Mouse (Mus musculus): ENCODE data around the gene Ilkap.

Gene Ilkap

GRCm38 (mm10) chr1:91398260-91399062 lies at the start of gene Ilkap:
Gene Ilkap, minus strand, starts transcription at chr1:91398815.
- peak; percentile 82 for DNase-seq

DNA sequence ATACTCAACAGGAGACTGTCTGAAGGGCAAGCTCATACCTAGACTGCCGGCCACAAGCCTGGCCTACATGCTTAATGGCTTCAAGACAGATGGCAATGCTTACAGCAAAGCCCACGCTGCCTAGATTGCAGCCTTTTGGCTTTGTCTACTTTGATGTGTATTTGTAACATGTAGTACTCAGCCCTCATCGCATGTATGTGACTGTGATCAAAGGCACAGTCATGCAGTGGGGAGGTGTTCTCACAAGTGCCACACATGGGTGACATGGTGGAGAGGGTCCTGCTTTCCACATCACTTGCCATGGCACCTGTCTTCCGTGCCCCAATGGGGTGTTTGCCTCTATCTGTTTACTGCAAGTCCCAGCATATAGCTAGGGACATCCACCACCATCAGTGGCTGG lies 47.9 kb upstream of the Ilkap start:
- DNase-seq = no peak

GRCm38 (mm10) chr1:91446060-91446459 lies 47.4 kb upstream of the Ilkap start:
- no peak for DNase-seq

DNA sequence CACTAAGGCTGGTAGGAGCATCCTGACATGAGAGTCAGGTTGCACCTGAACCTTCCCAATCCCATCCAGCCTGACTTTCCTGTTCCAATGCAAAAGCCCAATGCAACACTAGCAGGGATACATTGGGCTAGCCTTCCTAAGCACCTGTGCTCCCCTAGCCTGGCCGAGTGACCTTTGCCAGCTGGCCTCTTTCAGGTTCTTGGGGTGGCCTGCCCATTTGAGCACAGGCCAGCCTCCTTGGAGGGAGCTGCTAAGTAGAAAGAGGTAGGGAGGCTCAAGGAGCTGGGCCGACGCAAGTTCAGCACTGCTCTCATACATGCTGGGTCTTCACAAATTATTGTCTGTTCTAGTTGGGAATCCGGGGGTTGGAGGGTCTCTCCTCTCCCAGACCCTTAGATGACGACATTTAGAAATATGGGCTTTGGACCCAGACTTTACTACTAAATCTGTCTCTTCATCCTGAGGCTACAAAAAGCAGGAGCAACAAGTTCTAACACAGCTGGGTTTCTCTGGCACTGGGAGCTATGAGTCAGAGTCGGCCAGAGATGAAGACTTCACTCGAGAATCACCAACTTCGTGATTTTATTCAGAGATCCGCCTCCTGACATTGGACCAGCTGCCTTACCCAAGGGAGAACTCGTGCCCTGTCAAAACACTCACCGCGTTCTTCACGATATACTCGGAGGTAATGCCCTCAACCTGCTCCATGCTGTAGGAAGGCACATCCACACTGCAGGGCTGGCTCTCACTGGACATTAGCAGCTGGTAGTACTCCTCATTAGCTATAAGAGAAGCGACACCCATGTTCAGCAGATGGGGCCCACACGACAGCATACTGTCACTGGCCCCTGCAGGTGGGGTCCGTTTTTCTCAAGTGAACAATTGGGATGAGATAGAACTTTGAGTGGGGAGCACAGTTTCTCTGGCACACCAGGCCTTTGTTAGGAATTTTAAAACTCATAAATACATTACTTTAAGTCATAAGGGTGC lies 46.5 kb upstream of the Ilkap start:
- DNase-seq = no peak

DNA sequence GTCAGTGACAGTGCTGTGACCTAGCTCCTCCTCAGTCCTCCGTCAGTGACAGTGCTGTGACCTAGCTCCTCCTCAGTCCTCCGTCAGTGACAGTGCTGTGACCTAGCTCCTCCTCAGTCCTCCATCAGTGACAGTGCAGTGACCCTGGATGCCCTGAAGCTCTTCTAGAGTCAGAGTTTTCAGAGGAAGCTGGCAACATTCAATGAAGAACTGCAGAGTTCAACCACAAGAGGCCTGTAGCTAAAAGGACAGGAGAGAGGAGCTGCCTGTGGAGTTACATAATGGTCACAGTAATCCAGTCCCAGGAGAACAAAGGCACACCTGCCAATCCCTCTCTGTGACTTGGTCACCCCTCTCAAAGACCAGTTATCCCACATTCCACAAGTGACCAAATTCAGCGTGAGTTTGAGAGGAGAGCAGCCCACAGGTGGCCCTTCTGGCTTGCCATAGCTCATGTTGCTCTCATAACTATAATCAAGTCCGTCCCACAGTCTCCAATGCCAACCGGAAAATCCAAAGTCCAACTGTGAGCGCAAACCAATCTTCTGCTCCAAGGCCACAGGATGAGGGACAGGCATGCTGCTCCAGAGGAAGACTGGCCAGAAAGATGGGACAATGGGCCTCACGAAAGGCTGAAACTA lies 43.9 kb upstream of the Ilkap start:
- no peak for DNase-seq

DNA sequence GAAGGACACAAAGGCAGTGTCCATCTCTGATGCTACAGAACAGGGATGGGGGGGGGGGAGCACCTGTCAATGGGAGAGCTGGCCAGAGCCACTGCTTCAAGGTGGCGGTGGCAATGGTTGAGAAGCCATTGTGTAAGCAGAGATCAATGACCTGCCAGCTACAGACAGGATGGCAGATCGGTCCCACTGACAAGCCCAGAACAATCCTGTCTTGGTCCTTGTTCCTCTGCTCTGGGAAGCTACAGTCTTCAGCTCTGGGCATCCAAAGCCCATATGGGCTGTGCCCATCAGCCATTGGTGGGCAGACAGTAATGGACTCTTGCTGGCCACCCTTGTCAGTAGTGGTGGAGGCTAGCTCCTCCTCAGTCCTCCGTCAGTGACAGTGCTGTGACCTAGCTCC lies 43.2 kb upstream of the Ilkap start:
- no peak for DNase-seq

- DNase-seq = no peak
Measured at GRCm38 (mm10) chr1:91439776-91440175, 41.2 kb upstream of the Ilkap start.

- no peak for DNase-seq
Measured at GRCm38 (mm10) chr1:91437573-91437972, 39.0 kb upstream of the Ilkap start.

GRCm38 (mm10) chr1:91437083-91437400 lies 38.4 kb upstream of the Ilkap start:
- DNase-seq = no peak

DNA sequence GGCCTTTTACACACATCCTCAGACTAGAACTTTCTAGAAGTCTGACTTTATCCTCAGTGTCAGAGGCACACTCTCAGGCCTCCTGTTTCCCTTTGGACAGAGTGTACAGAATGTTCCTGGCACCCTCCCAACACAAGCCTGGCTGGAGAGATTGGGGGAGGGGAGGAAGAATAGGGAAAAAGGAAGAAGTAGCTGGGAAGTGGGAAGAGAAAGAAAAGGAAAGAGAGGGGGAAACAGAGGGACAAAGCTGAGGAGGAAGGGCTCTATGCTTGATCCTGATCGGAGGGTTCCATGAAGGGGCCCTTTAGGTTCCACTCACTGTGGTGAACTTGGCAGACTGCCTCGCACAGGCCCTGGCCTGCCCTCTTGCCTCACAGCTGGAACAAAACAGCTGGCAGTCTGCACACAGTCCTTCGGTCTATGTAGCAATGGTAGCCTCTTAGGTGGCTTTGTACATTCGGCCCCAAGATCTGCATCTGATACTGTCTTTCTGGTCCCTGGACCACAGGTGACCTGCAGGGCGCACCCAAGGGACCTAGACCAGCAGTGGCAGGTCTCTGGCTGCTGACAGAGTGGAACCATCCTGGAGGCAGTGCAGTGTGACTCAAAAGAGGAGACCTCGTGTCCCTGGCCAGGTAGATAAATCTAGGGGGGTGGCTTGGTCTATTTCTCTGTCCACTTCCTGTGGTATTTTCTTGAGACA lies 37.9 kb upstream of the Ilkap start:
- DNase-seq = peak; percentile 28

DNA sequence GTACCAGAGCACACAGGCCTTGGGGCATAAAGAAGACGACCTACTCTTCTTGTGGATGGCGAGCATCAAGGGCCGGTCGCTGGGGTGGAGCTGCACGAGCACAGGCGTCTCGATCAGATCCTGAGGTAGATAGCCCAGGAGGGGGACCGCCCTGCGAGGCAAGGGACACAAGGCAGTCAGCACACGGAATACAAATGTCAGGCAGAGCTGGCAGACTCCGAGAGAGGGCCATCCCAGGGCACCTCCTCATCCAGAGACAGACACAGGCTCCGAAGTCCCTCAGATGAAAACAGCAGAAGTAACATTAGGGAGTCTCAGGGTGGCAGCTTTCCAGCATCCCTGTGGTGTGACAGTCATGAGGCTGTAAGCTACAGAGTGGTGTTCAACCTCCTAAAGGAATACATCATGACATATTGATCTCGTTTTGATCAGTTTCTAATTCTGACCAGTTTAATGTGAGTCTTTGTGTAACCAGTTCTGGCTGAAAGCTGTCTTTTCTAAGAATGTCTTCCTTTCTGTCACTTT lies 37.1 kb upstream of the Ilkap start:
- DNase-seq = peak; percentile 29

GRCm38 (mm10) chr1:91434905-91435304 lies 36.3 kb upstream of the Ilkap start:
- DNase-seq = no peak

GRCm38 (mm10) chr1:91430761-91431160 lies 32.1 kb upstream of the Ilkap start:
- DNase-seq = no peak

- no peak for DNase-seq
Measured at GRCm38 (mm10) chr1:91429212-91429611, 30.6 kb upstream of the Ilkap start.

DNA sequence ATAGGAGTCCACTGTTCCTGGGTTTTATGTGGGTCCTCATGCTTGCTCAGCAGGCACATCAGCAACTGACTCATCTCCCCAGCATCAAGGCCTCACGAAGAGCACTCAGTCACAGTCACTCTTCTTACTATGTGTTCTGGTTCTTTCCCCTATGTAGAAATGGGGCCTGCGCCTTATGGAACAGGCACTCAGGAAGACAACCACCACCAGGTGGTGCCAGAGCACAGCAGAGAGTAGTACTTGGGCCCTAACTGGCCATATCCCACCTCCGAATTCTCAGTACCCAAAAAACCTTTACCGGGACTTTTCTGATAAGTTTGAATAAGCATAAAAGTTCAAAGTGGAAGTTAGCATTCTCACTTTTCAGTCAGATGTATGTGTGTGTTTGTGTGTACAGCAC lies 30.0 kb upstream of the Ilkap start:
- DNase-seq = peak; percentile 66

DNA sequence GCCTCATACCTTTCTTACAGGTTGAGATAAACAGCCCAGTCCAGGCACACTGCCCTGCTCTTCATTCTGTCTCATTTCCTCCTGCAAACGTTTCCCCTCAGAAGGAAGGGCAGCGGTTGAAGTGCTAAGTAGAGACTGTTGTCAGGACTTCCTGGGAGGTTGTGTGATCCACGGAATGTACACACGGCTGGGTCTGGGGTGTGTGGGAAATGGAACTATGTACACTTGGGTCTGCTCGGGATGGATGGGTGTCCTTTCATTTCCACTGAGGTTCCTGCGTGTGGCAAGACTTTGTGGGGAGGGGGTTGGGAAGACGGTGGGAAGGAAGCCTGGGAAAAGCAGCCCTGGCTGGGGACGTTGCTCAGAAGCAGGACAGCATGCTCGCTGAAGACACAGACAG lies 27.8 kb upstream of the Ilkap start:
- no peak for DNase-seq

DNA sequence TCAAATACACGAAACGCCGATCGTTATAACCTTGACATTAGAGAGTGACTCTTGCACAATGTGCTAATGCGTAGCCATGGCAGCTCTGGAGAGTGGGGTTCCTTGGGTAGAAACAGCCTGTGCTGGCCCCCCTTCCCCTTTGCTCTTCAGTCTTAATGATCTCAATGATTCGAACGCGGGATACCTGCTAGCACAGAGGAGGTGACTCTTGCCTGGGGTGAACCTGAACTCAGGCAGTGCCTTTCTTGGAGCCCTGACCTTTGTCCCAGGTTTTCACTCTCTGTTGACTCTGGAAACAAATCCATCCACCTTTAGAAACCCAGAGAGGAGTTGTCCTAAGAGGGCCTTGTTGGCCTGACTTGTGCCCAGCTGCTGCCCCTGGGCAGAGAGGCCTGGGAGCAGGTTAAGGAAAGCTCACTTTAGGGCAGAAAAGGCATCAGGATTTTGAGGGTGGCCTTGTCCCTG lies 22.0 kb upstream of the Ilkap start:
- no peak for DNase-seq

- no peak for DNase-seq
Measured at GRCm38 (mm10) chr1:91419862-91420600, 21.4 kb upstream of the Ilkap start.

DNA sequence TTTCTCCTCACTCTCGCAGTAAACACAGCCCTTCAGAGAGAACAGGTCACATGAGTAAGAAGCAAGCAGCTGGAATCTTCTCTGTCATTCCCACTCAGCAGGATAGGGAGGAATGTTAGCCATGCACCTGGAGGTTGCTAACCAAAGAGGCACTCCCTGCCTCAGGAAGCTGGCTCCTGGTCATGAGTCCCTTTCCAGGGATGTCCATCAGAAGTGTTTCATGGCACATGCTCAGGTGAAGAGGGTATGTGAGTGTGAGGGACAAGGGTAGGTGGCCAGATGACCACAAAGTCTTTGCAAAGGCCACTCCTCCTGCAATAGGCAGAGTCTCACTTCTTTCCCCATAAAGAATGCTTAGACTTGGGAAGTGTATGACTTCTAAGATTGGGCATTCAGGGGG lies 19.4 kb upstream of the Ilkap start:
- DNase-seq = no peak

- no peak for DNase-seq
Measured at GRCm38 (mm10) chr1:91415311-91415710, 16.7 kb upstream of the Ilkap start.

DNA sequence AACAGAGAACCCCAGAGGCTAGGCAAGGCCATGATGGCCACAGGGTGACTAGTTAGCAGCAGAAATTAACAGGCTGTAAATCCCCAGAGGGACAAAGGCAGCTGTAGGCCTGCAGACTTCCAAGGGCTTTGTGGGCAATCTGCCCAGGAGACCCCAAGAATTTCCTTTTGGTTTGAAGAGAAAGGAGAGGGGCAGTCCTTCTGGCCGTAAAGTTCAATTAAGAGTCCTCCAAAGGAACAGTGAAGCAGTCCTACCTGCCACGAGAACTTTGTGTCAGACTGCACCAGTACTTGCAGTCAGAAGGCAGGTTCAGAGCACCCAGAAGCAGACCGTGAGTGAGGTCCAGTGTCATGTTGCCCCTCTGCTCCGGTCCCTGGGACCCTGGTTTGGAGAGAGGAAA lies 16.3 kb upstream of the Ilkap start:
- DNase-seq = no peak

Data from cerebellum, adult 11 months (tissue).